In genomic region chr11:94564437-94565150, GRCm38 (mm10) we compare ENCODE assay signal across 8 mouse cellular contexts. TPM values are rescaled to one million over a fixed set of nuclear protein-coding genes. Genes with fewer than 3 reads are reported as not detected.
DNase-seq lines count a peak whose midpoint lies in the region; ATAC-seq lines count a peak whose summit lies in the region.

TSS of gene Chad (plus strand) at chr11:94565047.

- H3K4me1 ChIP-seq in embryonic facial prominence, embryonic 15.5 days, result peaks cover 14% of the 10 kb centered on the region

- peak; percentile 40 to 60 for DNase-seq in spleen, adult 18-20 months
- DNase-seq in spleen, adult 12 weeks (ENCODE audit: low spot score), result no peak
- DNase-seq in heart, postnatal 4 days, result peak; percentile 73
- DNase-seq in kidney, postnatal 4 days, result peak; percentile 72 to 83
- peak; percentile 47 for DNase-seq in splenic B cell, adult 2 months (ENCODE audit: low read depth, low spot score)
- DNase-seq in cerebellum, adult 11-12 months, result no peak

- H3K4me2 ChIP-seq in embryonic facial prominence, embryonic 15.5 days (replicated peaks), result peak within 1 kb of the TSS; percentile 48

- peaks cover 25% of the 10 kb centered on the region for H3K27me3 ChIP-seq in embryonic facial prominence, embryonic 15.5 days
- no peaks in the 10 kb centered on the region for H3K27me3 ChIP-seq in splenic B cell, adult 2 months (ENCODE audit: control insufficient read depth, insufficient read depth, low read length, poor library complexity, severe bottlenecking)

- peak within 1 kb of the TSS; percentile 15; the same call in 1 of the 2 replicates for H3K9ac ChIP-seq in embryonic facial prominence, embryonic 15.5 days

- ATAC-seq in embryonic facial prominence, embryonic 15.5 days (ENCODE audit: insufficient number of reproducible peaks, low FRiP score, low TSS enrichment, low read depth), result 0 out of 2 replicates have a peak, but pooled peaks have one; percentile 25
- peak; percentile 83 for ATAC-seq in megakaryocyte progenitor cell, adult 5-6 weeks (replicated peaks; ENCODE audit: poor library complexity)

- peak within 1 kb of the TSS; percentile 24 for H3K4me3 ChIP-seq in embryonic facial prominence, embryonic 15.5 days (replicated peaks)

- WGBS in embryonic facial prominence, embryonic 15.5 days, result 6% methylated on average over 35 of the region's 35 CpGs

- peak within 1 kb of the TSS; percentile 55; the same call in 1 of the 2 replicates for H3K27ac ChIP-seq in embryonic facial prominence, embryonic 15.5 days (replicated peaks)

- H3K36me3 ChIP-seq in embryonic facial prominence, embryonic 15.5 days, result peaks cover 21% of the 10 kb centered on the region
- H3K36me3 ChIP-seq in splenic B cell, adult 2 months (ENCODE audit: control insufficient read depth, insufficient read depth, low read length, poor library complexity, severe bottlenecking), result peaks cover 11% of the 10 kb centered on the region

- no peaks in the 10 kb centered on the region for H3K9me3 ChIP-seq in embryonic facial prominence, embryonic 15.5 days (replicated peaks)

RNA-seq across cellular contexts. Expression of gene Chad, which starts in this region (rescaled TPM):
- polyA plus RNA-seq in embryonic facial prominence, embryonic 15.5 days (2015; fragmentation: Nextera tagmentation; extraction: Ambion mirVana), result 7.5 and 12.0 TPM in 2 replicates
- total RNA-seq in heart, postnatal 4 days (2021), result under 1 TPM; 0.61 to 0.62 TPM
- total RNA-seq in megakaryocyte progenitor cell, adult 5-6 weeks (2015), result not detected in 2 replicates
- total RNA-seq in megakaryocyte progenitor cell, adult 5-6 weeks (2017), result not detected in 2 replicates

Comparison
In these comparisons a context has a peak if more than half of its experiments do, and no peak if none do; other contexts are left out.
1. DNase-seq: peak in spleen, adult 18-20 months (2 of 2), kidney, postnatal 4 days (2 of 2) and splenic B cell, adult 2 months (single experiment); none in spleen, adult 12 weeks (single experiment) and cerebellum, adult 11-12 months (single experiment).
2. Peak in DNase-seq in heart, postnatal 4 days; RNA of the gene not detected or under 1 TPM.
3. Peak in ATAC-seq in megakaryocyte progenitor cell, adult 5-6 weeks; RNA of the gene not detected or under 1 TPM.